Mouse (Mus musculus) midbrain, postnatal 0 days (tissue): ENCODE results near the gene Tspan4. TPM values are rescaled to one million over a fixed set of nuclear protein-coding genes. Genes with fewer than 3 reads are reported as not detected.

ENCODE experiments used
- ATAC-seq: fragments of 200-750 bp; cut with Nextera tagmentation; 2 replicates; pipeline ENCODE4 v1.8.0; 2017; ENCODE audit warnings: moderate number of reproducible peaks, mild to moderate bottlenecking, moderate TSS enrichment, moderate library complexity; ENCODE audit not compliant: low FRiP score
- DNase-seq: peaks from one replicate; pipeline ENCODE4 v3.0.0-alpha.2; 2015; ENCODE audit warnings: low spot score
- H3K27ac ChIP-seq: fragments of 300-500 bp; sonication (generic); 2 replicates; pipeline ENCODE4 v1.5.1; 2014; ENCODE audit warnings: low read depth, mild to moderate bottlenecking, low read length, mixed read lengths
- H3K27me3 ChIP-seq: fragments of 300-500 bp; sonication (generic); 2 replicates; pipeline ENCODE4 v1.6.1; 2014; ENCODE audit warnings: low read length, control low read depth, mixed read lengths; ENCODE audit not compliant: insufficient read depth
- H3K36me3 ChIP-seq: fragments of 300-500 bp; sonication (generic); 2 replicates; pipeline ENCODE4 v1.6.1; 2014; ENCODE audit warnings: low read length, control low read depth, mixed read lengths; ENCODE audit not compliant: insufficient read depth
- H3K4me1 ChIP-seq: fragments of 300-500 bp; sonication (generic); 2 replicates; pipeline ENCODE4 v1.6.1; 2014; ENCODE audit warnings: mild to moderate bottlenecking, control low read depth, antibody characterized with exemption, low read length, mixed read lengths; ENCODE audit not compliant: insufficient read depth
- H3K4me2 ChIP-seq: fragments of 300-500 bp; sonication (generic); 2 replicates; pipeline ENCODE4 v1.6.1; 2014; ENCODE audit warnings: low read depth, mild to moderate bottlenecking, low read length, mixed read lengths; ENCODE audit not compliant: poor library complexity, severe bottlenecking
- H3K4me3 ChIP-seq: fragments of 300-500 bp; sonication (generic); 2 replicates; pipeline ENCODE4 v1.5.1; 2014; ENCODE audit warnings: low read depth, mild to moderate bottlenecking, low read length, moderate library complexity
- H3K9ac ChIP-seq: fragments of 300-500 bp; sonication (generic); replicated peaks from 2 replicates; pipeline ENCODE4 v1.6.1; 2014; ENCODE audit warnings: mild to moderate bottlenecking, low read length, moderate library complexity, mixed read lengths; ENCODE audit not compliant: poor library complexity, severe bottlenecking
- H3K9me3 ChIP-seq: fragments of 300-500 bp; sonication (generic); 2 replicates; pipeline ENCODE4 v1.6.1; 2016; ENCODE audit warnings: low read length, control low read depth
- CTCF ChIP-seq: IDR thresholded peaks from 2 replicates; pipeline ENCODE4 v1.5.1; 2016; ENCODE audit warnings: antibody characterized with exemption, mild to moderate bottlenecking
- WGBS: fragments of 180-500 bp; shearing (Covaris S2); extraction: QIAGEN DNeasy Blood & Tissue Kit; methylation state at CpG from one replicate; pipeline ENCODE4 v1.1.7; 2014; 5-methylcytosine and 5-hydroxymethylcytosine counted together
- polyA plus RNA-seq: library from polyadenylated mRNA; unstranded; fragments of >200 nt; fragmentation: Nextera tagmentation; extraction: Ambion mirVana; gene quantifications from 2 replicates; pipeline ENCODE4 v1.2.1, GENCODE M21; 2015
- total RNA-seq: library from RNA; depleted of rRNA; stranded (reverse); fragments of >200 nt; gene quantifications from 2 replicates; pipeline ENCODE4 v1.2.3, GENCODE M21; 2014

Tspan4 gene
- total and polyA plus RNA-seq, 2 experiments from 2014 or later: 68.1 to 94.8 TPM

DNA sequence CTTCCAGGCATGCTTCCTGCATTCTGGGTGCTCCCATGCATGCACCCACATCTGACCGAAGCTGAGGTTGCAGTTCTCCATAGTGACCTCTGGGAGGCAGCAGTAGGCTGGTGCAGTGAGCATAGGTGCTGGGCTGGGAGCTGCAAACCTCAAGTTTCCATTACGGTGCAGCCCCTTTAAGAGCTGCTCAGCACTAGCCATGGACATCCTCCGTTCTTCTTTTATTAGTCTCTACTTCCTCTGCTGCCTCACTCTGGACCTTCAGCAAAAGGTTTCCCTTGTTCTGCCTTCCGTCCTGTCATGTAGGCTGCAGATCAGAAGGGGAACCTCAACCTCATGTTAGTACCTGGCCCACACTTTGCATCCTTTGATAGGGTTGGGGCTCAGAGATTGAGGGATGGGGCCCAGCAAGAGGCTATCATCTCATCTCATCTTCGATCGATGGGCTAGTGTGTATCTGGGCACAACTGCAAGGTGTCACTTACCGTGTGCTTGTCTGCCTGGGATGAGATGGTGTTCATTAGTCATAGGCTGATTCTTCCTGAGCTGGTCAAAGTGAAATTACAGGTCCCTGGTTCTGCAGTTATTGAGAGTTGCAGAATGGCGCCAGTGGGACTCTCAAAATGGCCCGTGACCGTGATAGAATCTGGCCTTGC, 5.9 kb downstream of the Tspan4 start:
- WGBS: 6% methylated on average over 10 of the region's 10 CpGs
- Histone ChIP-seq H3K4me3 (peak overlapping the region; percentile 69), H3K9me3 (no peaks in the 10 kb centered on the region), H3K27me3 (peaks cover 8% of the 10 kb centered on the region), H3K4me2 (peak overlapping the region; percentile 83), H3K27ac (peak overlapping the region; percentile 81), H3K9ac (0 out of 2 replicates have a peak overlapping the region, but pooled peaks have one; percentile 37), H3K4me1 (peaks cover 15% of the 10 kb centered on the region; the same call in 1 of the 2 replicates), H3K36me3 (no peaks in the 10 kb centered on the region)
- TF ChIP-seq CTCF: peak; percentile 94
- DNase-seq (peak; percentile 91), ATAC-seq (peak; percentile 48)

DNA sequence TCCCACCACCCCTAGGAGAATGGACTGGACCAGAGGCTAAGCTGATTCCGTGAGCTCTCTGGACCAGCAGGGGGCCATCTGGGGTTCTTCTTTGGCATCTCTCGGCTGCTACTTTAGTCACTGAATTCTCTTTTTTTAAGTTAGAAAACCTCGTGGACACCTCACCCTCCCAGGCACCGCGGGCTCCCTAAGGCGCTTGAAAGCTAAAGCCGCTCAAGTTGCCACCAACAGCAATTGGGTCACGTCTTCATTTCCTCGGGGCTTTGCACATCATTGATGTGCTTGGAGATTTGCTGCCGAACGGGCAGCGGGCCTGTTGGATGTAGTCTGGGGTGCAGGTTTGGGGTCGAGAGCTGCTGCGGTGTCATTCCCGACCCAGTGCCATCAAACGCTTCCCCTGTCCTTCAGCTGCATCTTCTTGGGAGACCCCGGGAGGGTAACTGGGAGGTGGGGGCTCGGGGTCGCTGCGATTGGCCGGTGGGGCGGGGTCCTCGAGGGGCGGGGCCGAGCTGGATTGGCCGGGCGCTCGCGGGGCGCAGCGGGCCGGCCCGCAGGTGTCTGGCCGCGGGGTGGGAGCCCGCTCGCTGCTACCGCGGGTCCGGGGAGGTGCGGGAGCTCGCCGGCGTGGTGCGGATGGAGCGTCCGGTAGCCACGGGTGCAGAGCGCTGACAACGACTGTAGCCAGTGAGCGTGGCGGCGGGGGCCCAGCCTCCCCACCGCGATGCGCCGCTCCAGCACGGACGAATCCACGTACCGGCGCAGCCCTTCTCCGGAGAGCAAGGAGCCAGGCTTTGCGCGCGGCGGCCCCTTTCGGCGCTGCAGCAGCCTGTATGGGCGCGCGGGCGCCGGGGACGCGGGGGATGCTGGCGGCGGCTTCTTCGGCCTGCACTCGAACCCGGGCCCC, 6.7 kb downstream of the Tspan4 start:
- Histone ChIP-seq H3K9ac (peak overlapping the region; percentile 79), H3K9me3 (no peaks in the 10 kb centered on the region), H3K27me3 (peaks cover 4% of the 10 kb centered on the region; the same call in 1 of the 2 replicates), H3K27ac (peak overlapping the region; percentile 81), H3K4me1 (peaks cover 15% of the 10 kb centered on the region; the same call in 1 of the 2 replicates), H3K4me3 (peak overlapping the region; percentile 69), H3K36me3 (no peaks in the 10 kb centered on the region), H3K4me2 (peak overlapping the region; percentile 83)
- DNase-seq: peak; percentile 74
- peak; percentile 65 for TF ChIP-seq CTCF
- 1% methylated on average over 78 of the region's 81 CpGs for WGBS
- ATAC-seq: peak; percentile 56

- Histone ChIP-seq H3K27me3 (no peaks in the 10 kb centered on the region), H3K4me3 (peak overlapping the region; percentile 69), H3K27ac (peak overlapping the region; percentile 81), H3K9ac (peak overlapping the region; percentile 79), H3K36me3 (no peaks in the 10 kb centered on the region), H3K4me2 (peak overlapping the region; percentile 83), H3K4me1 (peaks cover 15% of the 10 kb centered on the region; the same call in 1 of the 2 replicates), H3K9me3 (no peaks in the 10 kb centered on the region)
- no peak for TF ChIP-seq CTCF
- WGBS: 2% methylated on average over 11 of the region's 11 CpGs
- ATAC-seq (peak; percentile 6; the same call in 1 of the 2 replicates), DNase-seq (no peak)
Observed at GRCm38 (mm10) chr7:141482531-141483024, 7.5 kb downstream of the Tspan4 start.

GRCm38 (mm10) chr7:141483114-141483653, 8.1 kb downstream of the Tspan4 start:
- 81% methylated on average over 6 of the region's 6 CpGs for WGBS
- 0 out of 2 replicates have a peak overlapping the region, but pooled peaks have one; percentile 4 for H3K9ac ChIP-seq
- H3K27me3 ChIP-seq: no peaks in the 10 kb centered on the region
- DNase-seq (no peak), ATAC-seq (no peak)
- H3K4me1 ChIP-seq: peaks cover 15% of the 10 kb centered on the region; the same call in 1 of the 2 replicates
- H3K4me2 ChIP-seq: peak overlapping the region; percentile 83
- H3K27ac ChIP-seq: no peak overlapping the region
- no peaks in the 10 kb centered on the region for H3K9me3 ChIP-seq
- no peaks in the 10 kb centered on the region for H3K36me3 ChIP-seq
- H3K4me3 ChIP-seq: peak overlapping the region; percentile 69
- TF ChIP-seq CTCF: no peak

- no peak overlapping the region for H3K27ac ChIP-seq
- no peaks in the 10 kb centered on the region for H3K27me3 ChIP-seq
- DNase-seq (no peak), ATAC-seq (no peak)
- WGBS: 73% methylated on average over 5 of the region's 5 CpGs
- no peaks in the 10 kb centered on the region for H3K9me3 ChIP-seq
- H3K9ac ChIP-seq: no peak overlapping the region
- peaks cover 15% of the 10 kb centered on the region; the same call in 1 of the 2 replicates for H3K4me1 ChIP-seq
- H3K4me2 ChIP-seq: no peak overlapping the region
- no peak overlapping the region for H3K4me3 ChIP-seq
- no peak for TF ChIP-seq CTCF
- H3K36me3 ChIP-seq: no peaks in the 10 kb centered on the region
Observed at GRCm38 (mm10) chr7:141484186-141485120, 9.4 kb downstream of the Tspan4 start.
